In the genomic region with DNA sequence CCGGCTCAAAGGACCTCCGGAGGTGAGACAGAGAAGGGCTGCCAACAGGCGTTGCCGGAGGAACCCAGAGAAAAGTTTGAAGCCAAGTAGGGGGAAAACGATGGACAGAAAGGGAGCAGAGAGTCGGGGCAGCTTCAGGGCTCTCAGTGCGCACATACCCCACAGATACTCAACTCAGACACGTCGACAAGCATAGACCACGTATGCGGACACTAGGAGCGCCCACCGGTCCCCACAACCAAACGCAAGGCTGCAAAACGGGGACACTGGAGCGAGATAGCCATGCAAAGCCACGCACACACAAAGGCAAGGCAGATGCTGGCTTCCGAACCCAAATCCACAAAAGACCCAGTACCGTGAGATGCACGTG, we compare ENCODE assay signal across 8 mouse cellular contexts. TPM values are rescaled to one million over a fixed set of nuclear protein-coding genes. Genes with fewer than 3 reads are reported as not detected.
DNase-seq lines count a peak whose midpoint lies in the region; ATAC-seq and TF ChIP-seq lines count a peak whose summit lies in the region.

No protein-coding gene starts in this region.

- H3K4me1 ChIP-seq in erythroblast, embryonic 14.5 days (ENCODE audit: control insufficient read depth) = peaks cover 5% of the 10 kb centered on the region; the same call in 1 of the 2 replicates
- peaks cover 9% of the 10 kb centered on the region for H3K4me1 ChIP-seq in thymus, adult 2 months (replicated peaks; ENCODE audit: control insufficient read depth, insufficient read depth, low read length)
- peaks cover 24% of the 10 kb centered on the region for H3K4me1 ChIP-seq in liver, embryonic 13.5 days (replicated peaks)
- peaks cover 16% of the 10 kb centered on the region for H3K4me1 ChIP-seq in stomach, postnatal 0 days (replicated peaks; ENCODE audit: control insufficient read depth, insufficient read depth)

- TF ChIP-seq EP300 in stomach, postnatal 0 days (optimal IDR thresholded peaks at IDR 0.05) = no peak

- H3K36me3 ChIP-seq in erythroblast, embryonic 14.5 days (ENCODE audit: control insufficient read depth) = no peaks in the 10 kb centered on the region
- no peaks in the 10 kb centered on the region for H3K36me3 ChIP-seq in thymus, adult 2 months (ENCODE audit: control insufficient read depth, insufficient read depth, low read length)
- no peaks in the 10 kb centered on the region for H3K36me3 ChIP-seq in liver, embryonic 13.5 days
- H3K36me3 ChIP-seq in stomach, postnatal 0 days (ENCODE audit: control insufficient read depth, insufficient read depth, low read length) = no peaks in the 10 kb centered on the region

- TF ChIP-seq CTCF in thymus, adult 2 months (IDR thresholded peaks at IDR 0.05; ENCODE audit: borderline replicate concordance, control insufficient read depth, extremely low read depth, insufficient read depth, low read length, poor library complexity) = no peak
- TF ChIP-seq CTCF in stomach, postnatal 0 days (IDR thresholded peaks at IDR 0.05; ENCODE audit: low read depth) = no peak

- 0 out of 2 replicates have a peak, but pooled peaks cover 3% of the 10 kb centered on the region for H3K9me3 ChIP-seq in erythroblast, embryonic 14.5 days (ENCODE audit: control insufficient read depth, low read length)
- peaks cover 4% of the 10 kb centered on the region; the same call in 1 of the 2 replicates for H3K9me3 ChIP-seq in liver, embryonic 13.5 days (replicated peaks)
- H3K9me3 ChIP-seq in stomach, postnatal 0 days (ENCODE audit: control insufficient read depth, low read length) = no peaks in the 10 kb centered on the region

- DNase-seq in thymus, adult 2 months = no peak
- DNase-seq in thymus, postnatal 10 days (ENCODE audit: low spot score in 2 of 2) = no peak
- no peak for DNase-seq in liver, embryonic 13.5 days
- DNase-seq in stomach, postnatal 0 days (ENCODE audit: low spot score) = no peak
- DNase-seq in c-Kit-positive CD71-positive TER-119-positive erythroid progenitor cells, embryonic 14.5 days (ENCODE audit: low spot score) = no peak
- no peak for DNase-seq in right cerebral cortex, postnatal 10 days (ENCODE audit: low spot score in 2 of 2)

- WGBS in thymus, adult 2 months = 2% methylated on average over 20 of the region's 20 CpGs
- WGBS in liver, embryonic 13.5 days (ENCODE audit: insufficient replicate concordance) = under 1% methylated on average over 20 of the region's 20 CpGs
- 0% methylated on average over 20 of the region's 20 CpGs for WGBS in stomach, postnatal 0 days

- peak overlapping the region; percentile 57 for H3K9ac ChIP-seq in liver, embryonic 13.5 days
- H3K9ac ChIP-seq in stomach, postnatal 0 days (ENCODE audit: low read length) = peak overlapping the region; percentile 80

- H3K27me3 ChIP-seq in erythroblast, embryonic 14.5 days (ENCODE audit: control insufficient read depth) = peaks cover 59% of the 10 kb centered on the region
- H3K27me3 ChIP-seq in thymus, adult 2 months (ENCODE audit: control insufficient read depth, insufficient read depth, low read length) = peaks cover 13% of the 10 kb centered on the region
- peaks cover 65% of the 10 kb centered on the region for H3K27me3 ChIP-seq in liver, embryonic 13.5 days
- H3K27me3 ChIP-seq in stomach, postnatal 0 days (ENCODE audit: control insufficient read depth, insufficient read depth, low read length) = no peaks in the 10 kb centered on the region

- TF ChIP-seq POLR2A in thymus, adult 2 months (IDR thresholded peaks at IDR 0.05; ENCODE audit: control insufficient read depth, extremely low read depth, insufficient read depth, low read length, poor library complexity) = no peak

- H3K27ac ChIP-seq in thymus, adult 2 months (ENCODE audit: control insufficient read depth, insufficient read depth, low read length) = no peak overlapping the region
- H3K27ac ChIP-seq in liver, embryonic 13.5 days = peak overlapping the region; percentile 34
- peak overlapping the region; percentile 93 for H3K27ac ChIP-seq in stomach, postnatal 0 days (replicated peaks)

- H3K4me3 ChIP-seq in erythroblast, embryonic 14.5 days (replicated peaks) = peak overlapping the region; percentile 55
- peak overlapping the region; percentile 46 for H3K4me3 ChIP-seq in thymus, adult 2 months (ENCODE audit: control insufficient read depth, insufficient read depth, low read length)
- peak overlapping the region; percentile 61 for H3K4me3 ChIP-seq in liver, embryonic 13.5 days (replicated peaks)
- peak overlapping the region; percentile 77 for H3K4me3 ChIP-seq in stomach, postnatal 0 days (ENCODE audit: low read depth, low read length)

- no peak for ATAC-seq in erythroblast, adult 5-6 weeks (replicated peaks; ENCODE audit: low FRiP score, poor library complexity, severe bottlenecking)
- ATAC-seq in liver, embryonic 13.5 days (ENCODE audit: low read depth) = no peak
- no peak for ATAC-seq in stomach, postnatal 0 days (ENCODE audit: low FRiP score, low TSS enrichment)

- peak overlapping the region; percentile 67 for H3K4me2 ChIP-seq in liver, embryonic 13.5 days
- peak overlapping the region; percentile 92 for H3K4me2 ChIP-seq in stomach, postnatal 0 days (replicated peaks; ENCODE audit: low read depth)

RNA-seq across cellular contexts. Expression of gene Tsku, which starts 0.5 kb away (rescaled TPM):
- polyA plus RNA-seq in erythroblast, embryonic 14.5 days (2012) = 0.03 TPM in 1 of 2 replicates, not detected in the other
- total RNA-seq in erythroblast, adult 5-6 weeks (2015; ENCODE audit: low replicate concordance) = not detected in 2 replicates
- 1.1 TPM in 1 of 2 replicates, not detected in the other for total RNA-seq in erythroblast, adult 5-6 weeks (2017; ENCODE audit: low replicate concordance)
- 10.2 and 11.1 TPM in 2 replicates for polyA plus RNA-seq in thymus, adult 2 months (2012; rRNA removed)
- polyA plus RNA-seq in liver, embryonic 13.5 days (2015; fragmentation: Nextera tagmentation; extraction: Ambion mirVana) = 1.1 and 1.8 TPM in 2 replicates
- polyA plus RNA-seq in stomach, postnatal 0 days (2015; fragmentation: Nextera tagmentation; extraction: Ambion mirVana) = 29.9 and 34.0 TPM in 2 replicates

RNA-seq across cellular contexts. Expression of gene Acer3, which starts 39.6 kb away (rescaled TPM):
- polyA plus RNA-seq in erythroblast, embryonic 14.5 days (2012) = 0.07 and 0.15 TPM in 2 replicates
- total RNA-seq in erythroblast, adult 5-6 weeks (2015; ENCODE audit: low replicate concordance) = 18.4 and 22.2 TPM in 2 replicates
- 17.0 and 27.6 TPM in 2 replicates for total RNA-seq in erythroblast, adult 5-6 weeks (2017; ENCODE audit: low replicate concordance)
- polyA plus RNA-seq in thymus, adult 2 months (2012; rRNA removed) = 6.7 and 9.1 TPM in 2 replicates
- polyA plus RNA-seq in liver, embryonic 13.5 days (2015; fragmentation: Nextera tagmentation; extraction: Ambion mirVana) = 24.4 and 28.9 TPM in 2 replicates
- 37.7 and 39.3 TPM in 2 replicates for polyA plus RNA-seq in stomach, postnatal 0 days (2015; fragmentation: Nextera tagmentation; extraction: Ambion mirVana)
